Mouse (Mus musculus) kidney, adult 2 months (tissue): ENCODE measurements at regions not wholly inside any gene's neighbourhood (a gene's known extent, or its start where the extent isn't known, plus 50 kb on each side); places are given as distances from the start of the nearest gene placed in this dataset.

Experiments used
- DNase-seq: peaks from one replicate; pipeline ENCODE4 v3.0.0; 2021
- H3K27ac ChIP-seq: fragments of 200-500 bp; 2 replicates; pipeline ENCODE4 v1.5.1; 2012; ENCODE audit warnings: low read depth, low read length, control low read depth, inconsistent platforms; ENCODE audit not compliant: insufficient read depth
- H3K27me3 ChIP-seq: fragments of 200-500 bp; replicated peaks from 2 replicates; pipeline ENCODE4 v1.6.1; 2012; ENCODE audit warnings: mild to moderate bottlenecking, moderate library complexity, low read length, inconsistent platforms; ENCODE audit not compliant: control insufficient read depth, insufficient read depth
- H3K36me3 ChIP-seq: fragments of 200-500 bp; 2 replicates; pipeline ENCODE4 v1.6.1; 2012; ENCODE audit warnings: mild to moderate bottlenecking, moderate library complexity, low read length, inconsistent platforms; ENCODE audit not compliant: control insufficient read depth, insufficient read depth
- H3K4me1 ChIP-seq: fragments of 200-500 bp; 2 replicates; pipeline ENCODE4 v1.6.1; 2011; ENCODE audit warnings: low read length; ENCODE audit not compliant: control insufficient read depth, insufficient read depth
- H3K4me3 ChIP-seq: fragments of 200-500 bp; 2 replicates; pipeline ENCODE4 v1.5.1; 2011; ENCODE audit warnings: mild to moderate bottlenecking, low read depth, low read length, control low read depth; ENCODE audit not compliant: insufficient read depth
- CTCF ChIP-seq: fragments of 200-500 bp; conservative IDR thresholded peaks from 2 replicates; pipeline ENCODE4 v1.5.1; 2011; ENCODE audit warnings: low read depth, mild to moderate bottlenecking, control low read depth, low read length, moderate library complexity, mixed read lengths; ENCODE audit not compliant: insufficient read depth, insufficient read length
- POLR2A ChIP-seq: fragments of 200-500 bp; IDR thresholded peaks from one replicate; pipeline ENCODE4 v1.6.1; 2011; ENCODE audit warnings: low read depth, low read length, control low read depth
- WGBS: fragments of 180-500 bp; shearing (Covaris S2); methylation state at CpG from one replicate; pipeline ENCODE4 v1.1.7; 2018; 5-methylcytosine and 5-hydroxymethylcytosine counted together

DNA sequence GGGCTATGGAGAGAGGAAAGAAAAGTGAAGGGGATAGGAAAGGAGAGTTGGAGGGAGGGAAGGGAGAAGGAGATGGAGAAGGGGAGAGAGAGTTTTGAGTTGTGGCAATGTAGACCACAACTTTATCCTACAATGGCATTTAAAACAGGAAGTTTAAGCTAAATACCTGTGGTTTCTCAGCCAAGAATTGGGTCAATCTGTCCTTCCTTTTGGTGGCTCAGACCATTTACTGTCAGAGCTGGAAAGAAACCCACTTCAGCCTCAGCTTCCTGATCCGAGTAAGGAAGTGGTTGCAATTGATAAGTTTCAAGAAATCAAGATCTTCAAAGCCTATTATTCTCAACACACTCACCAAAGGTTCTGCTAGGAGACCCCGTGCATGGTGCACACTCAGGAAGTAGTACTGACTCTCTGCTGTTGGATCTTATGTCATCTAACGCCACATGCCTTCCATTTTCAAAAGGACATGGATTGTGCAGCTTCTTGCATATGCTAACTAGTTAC, 158.9 kb downstream of the Trib2 start:
- 91% methylated on average over 3 of the region's 3 CpGs for WGBS
- no peaks in the 10 kb centered on the region for H3K27me3 ChIP-seq
- no peaks in the 10 kb centered on the region for H3K36me3 ChIP-seq
- TF ChIP-seq POLR2A (no peak), CTCF (no peak)
- no peaks in the 10 kb centered on the region for H3K4me1 ChIP-seq
- no peak overlapping the region for H3K4me3 ChIP-seq
- H3K27ac ChIP-seq: no peak overlapping the region
- no peak for DNase-seq

DNA sequence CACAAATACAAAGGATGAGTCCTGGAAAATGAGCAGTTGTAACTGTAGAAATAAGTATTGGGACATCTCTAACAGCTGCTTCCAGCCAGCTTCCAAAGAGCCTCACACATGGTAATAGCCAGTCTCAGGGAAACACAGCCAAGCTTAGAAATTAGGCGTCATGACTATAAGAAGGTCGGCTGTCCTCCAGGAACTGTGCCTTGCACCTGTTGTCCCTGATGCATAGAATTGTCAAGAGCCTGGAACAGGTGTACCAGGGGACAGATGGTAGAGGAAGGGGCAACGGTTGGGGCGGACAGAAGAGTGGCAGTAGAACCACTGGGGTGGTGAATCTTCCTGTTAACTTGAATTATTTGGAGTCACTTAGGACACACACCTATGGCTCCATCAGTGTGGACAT, 162.1 kb downstream of the Trib2 start:
- H3K27me3 ChIP-seq: no peaks in the 10 kb centered on the region
- no peak overlapping the region for H3K27ac ChIP-seq
- H3K4me3 ChIP-seq: no peak overlapping the region
- H3K36me3 ChIP-seq: no peaks in the 10 kb centered on the region
- H3K4me1 ChIP-seq: no peaks in the 10 kb centered on the region
- no peak for DNase-seq
- WGBS: 95% methylated on average over 4 of the region's 4 CpGs
- TF ChIP-seq CTCF (no peak), POLR2A (no peak)

DNA sequence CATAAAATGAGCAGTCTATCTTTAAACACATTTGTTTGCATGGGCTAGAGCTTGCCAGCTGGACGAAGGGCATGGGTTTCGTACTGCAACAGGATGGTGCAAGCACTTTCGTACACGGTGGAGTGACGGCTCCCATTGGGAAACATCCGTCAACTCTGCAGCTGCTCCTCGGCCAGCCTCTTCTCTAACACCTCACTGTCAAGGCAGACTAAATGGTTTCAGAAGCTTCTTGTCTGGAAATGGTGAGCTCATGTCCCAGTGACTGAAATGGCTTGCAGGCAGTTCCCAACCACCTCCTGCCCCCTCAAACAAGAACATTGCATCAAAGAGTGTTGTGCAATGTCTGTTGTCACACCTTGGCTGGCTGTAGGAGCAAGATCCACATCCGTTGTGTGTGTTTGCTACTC, 163.4 kb downstream of the Trib2 start:
- H3K27ac ChIP-seq: no peak overlapping the region
- H3K4me3 ChIP-seq: no peak overlapping the region
- no peaks in the 10 kb centered on the region for H3K4me1 ChIP-seq
- no peak for DNase-seq
- no peaks in the 10 kb centered on the region for H3K27me3 ChIP-seq
- 66% methylated on average over 8 of the region's 8 CpGs for WGBS
- TF ChIP-seq CTCF (no peak), POLR2A (no peak)
- no peaks in the 10 kb centered on the region for H3K36me3 ChIP-seq

DNA sequence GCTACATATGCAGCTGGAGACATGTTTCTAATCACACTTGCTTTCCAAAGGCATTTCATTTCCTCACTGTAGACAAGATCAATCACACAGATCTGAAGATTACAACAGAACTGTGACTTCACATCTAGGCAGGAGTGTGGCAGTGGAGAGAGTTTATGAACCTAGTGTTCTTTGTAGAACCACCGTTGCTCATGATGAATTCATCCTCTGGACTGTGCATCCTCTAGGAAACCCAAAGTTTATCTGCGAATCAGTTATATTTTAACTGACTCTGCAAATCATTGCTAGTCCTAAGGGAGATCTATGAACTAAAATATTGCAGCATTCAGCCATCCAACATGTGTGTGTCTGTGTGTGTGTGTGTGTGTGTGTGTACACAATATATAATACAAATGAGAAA, 165.4 kb downstream of the Trib2 start:
- 51% methylated on average over 2 of the region's 2 CpGs for WGBS
- TF ChIP-seq CTCF (no peak), POLR2A (no peak)
- Histone ChIP-seq H3K27ac (no peak overlapping the region), H3K27me3 (no peaks in the 10 kb centered on the region), H3K36me3 (no peaks in the 10 kb centered on the region), H3K4me3 (no peak overlapping the region), H3K4me1 (no peaks in the 10 kb centered on the region)
- peak; percentile 24 for DNase-seq

DNA sequence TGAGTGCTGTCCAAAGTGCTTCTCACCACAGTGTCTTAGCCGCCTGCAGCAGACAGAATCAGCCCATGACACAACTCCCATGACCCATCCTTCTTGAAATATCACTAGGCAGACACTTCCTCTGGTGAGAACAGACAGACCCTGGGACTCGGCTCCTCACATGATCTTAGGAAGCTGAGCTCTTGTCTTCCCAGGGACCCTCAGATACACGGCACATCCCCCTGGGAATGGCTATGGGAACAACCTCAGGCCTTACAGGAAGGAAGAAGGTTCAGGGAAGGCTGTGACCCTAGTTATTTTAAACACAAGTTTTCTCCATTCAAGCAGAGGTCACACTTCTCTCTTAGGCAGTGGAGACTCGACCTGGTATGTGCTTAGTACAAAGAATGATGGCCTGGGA, 166.8 kb downstream of the Trib2 start:
- peak; percentile 26 for DNase-seq
- 63% methylated on average over 4 of the region's 4 CpGs for WGBS
- no peaks in the 10 kb centered on the region for H3K27me3 ChIP-seq
- H3K36me3 ChIP-seq: no peaks in the 10 kb centered on the region
- no peaks in the 10 kb centered on the region for H3K4me1 ChIP-seq
- H3K4me3 ChIP-seq: no peak overlapping the region
- TF ChIP-seq POLR2A (no peak), CTCF (no peak)
- H3K27ac ChIP-seq: no peak overlapping the region

- 81% methylated on average over 1 of the region's 1 CpGs for WGBS
- no peak for DNase-seq
- H3K36me3 ChIP-seq: no peaks in the 10 kb centered on the region
- H3K27me3 ChIP-seq: no peaks in the 10 kb centered on the region
- H3K27ac ChIP-seq: no peak overlapping the region
- no peak for TF ChIP-seq POLR2A
- H3K4me3 ChIP-seq: no peak overlapping the region
- H3K4me1 ChIP-seq: no peaks in the 10 kb centered on the region
Measured at GRCm38 (mm10) chr12:15649226-15649625, 167.5 kb downstream of the Trib2 start.

GRCm38 (mm10) chr12:15644074-15644672, 172.5 kb downstream of the Trib2 start:
- Histone ChIP-seq H3K27ac (no peak overlapping the region), H3K4me3 (no peak overlapping the region), H3K27me3 (no peaks in the 10 kb centered on the region), H3K4me1 (no peaks in the 10 kb centered on the region; the same call in 1 of the 2 replicates), H3K36me3 (no peaks in the 10 kb centered on the region)
- DNase-seq: no peak
- WGBS: 79% methylated on average over 9 of the region's 9 CpGs
- no peak for TF ChIP-seq POLR2A
- TF ChIP-seq CTCF: no peak
